Mouse (Mus musculus): ENCODE data around the gene Ift122.
"Not testable (repeated sequence)": the region's sequence is repeated elsewhere in the genome, so short reads cannot be mapped to it uniquely, and the experiment has no call there.

The Ift122 gene

GRCm38 (mm10) chr6:115853091-115853813, at the start of gene Ift122, which contains the start of gene Mbd4:
TSS of gene Ift122 (plus strand) at chr6:115853470.
TSS of gene Mbd4 (minus strand) at chr6:115853371.
- DNase-seq: peak; percentile 99

- DNase-seq: peak; percentile 74
These were observed 49.5 kb upstream of the Ift122 start for GRCm38 (mm10) chr6:115803541-115804382.

DNA sequence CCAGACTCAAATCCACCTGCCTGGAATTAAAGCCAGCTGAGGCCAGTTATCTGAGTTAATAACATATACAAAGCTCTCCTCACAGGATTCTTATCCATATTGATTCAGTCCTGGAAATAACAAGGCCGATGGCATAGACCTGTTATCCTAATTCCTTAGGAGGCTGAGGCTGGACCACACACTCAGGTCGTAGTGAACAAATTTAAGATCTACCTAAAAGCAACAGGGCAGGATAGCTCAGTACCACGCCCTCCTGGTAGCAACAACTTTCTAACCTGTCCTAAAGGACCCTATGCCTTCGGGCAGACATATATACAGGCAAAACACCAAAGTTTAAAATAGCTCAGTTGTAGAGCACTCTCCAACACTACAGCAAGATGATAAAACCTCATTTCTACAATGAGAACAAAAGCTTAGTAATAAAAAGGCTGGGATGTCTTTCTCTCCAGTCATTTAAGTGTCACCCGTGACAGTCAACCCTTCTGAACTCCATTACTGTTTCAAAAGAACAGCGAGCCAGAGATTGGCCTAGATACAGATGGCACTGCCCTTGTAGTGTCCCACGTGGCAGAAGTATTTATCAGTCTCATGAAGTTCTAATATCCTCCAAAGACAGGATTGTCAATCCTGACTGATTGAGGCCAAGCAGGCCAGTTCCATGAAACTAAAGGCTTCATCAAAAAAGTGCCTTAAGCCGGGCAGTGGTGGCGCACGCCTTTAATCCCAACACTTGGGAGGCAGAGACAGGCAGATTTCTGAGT, 48.7 kb upstream of the Ift122 start:
- DNase-seq: no peak

GRCm38 (mm10) chr6:115807464-115808195, 45.6 kb upstream of the Ift122 start:
- no peak for DNase-seq

DNA sequence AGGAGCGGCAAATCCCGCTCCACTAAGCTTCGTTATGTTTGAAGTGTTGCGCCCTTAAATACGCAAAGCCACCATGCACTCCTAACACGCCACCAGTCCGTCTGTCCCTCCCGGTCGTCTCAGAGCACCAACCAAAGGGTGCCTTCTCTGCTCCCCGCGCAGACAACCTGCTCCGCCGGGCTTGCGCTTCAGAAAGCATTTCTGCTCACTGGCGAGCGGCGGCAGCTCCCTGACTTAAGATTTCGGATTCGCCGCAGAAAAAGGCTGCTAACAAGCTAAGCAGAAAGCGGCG, 45.1 kb upstream of the Ift122 start:
- peak; percentile 43 for DNase-seq

GRCm38 (mm10) chr6:115808488-115809231, 44.6 kb upstream of the Ift122 start, which contains the start of gene Rpl32:
TSS of gene Rpl32 (minus strand) at chr6:115808747.
- peak; percentile 86 for DNase-seq

DNA sequence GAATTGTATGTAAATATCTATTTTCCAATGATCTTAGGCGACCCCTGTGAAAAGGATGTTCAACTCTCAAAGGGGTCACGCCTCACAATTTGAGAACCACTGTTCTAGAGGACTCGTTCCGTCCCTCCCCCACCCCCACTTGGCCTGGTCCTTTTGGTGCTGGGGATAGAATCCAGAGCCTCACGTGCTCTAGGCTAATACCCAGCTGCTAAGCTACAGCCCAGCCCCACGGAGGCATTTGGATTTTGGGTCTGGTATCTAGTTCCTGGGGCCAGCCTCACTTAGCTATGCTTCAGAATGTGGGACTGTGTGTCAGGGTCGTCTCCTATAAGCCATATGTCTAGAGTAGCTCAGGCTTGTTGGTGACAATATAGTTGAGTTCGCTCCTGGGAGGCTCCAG, 41.7 kb upstream of the Ift122 start:
- no peak for DNase-seq

- DNase-seq: no peak
These were observed 39.2 kb upstream of the Ift122 start for GRCm38 (mm10) chr6:115814104-115814503.

GRCm38 (mm10) chr6:115815041-115815440, 38.2 kb upstream of the Ift122 start:
- DNase-seq: no peak

- no peak for DNase-seq
These were observed 35.1 kb upstream of the Ift122 start for GRCm38 (mm10) chr6:115818129-115818528.

GRCm38 (mm10) chr6:115821216-115821993, 31.9 kb upstream of the Ift122 start:
- DNase-seq: no peak

- DNase-seq: not testable (repeated sequence)
These were observed 29.3 kb upstream of the Ift122 start for GRCm38 (mm10) chr6:115823850-115824464.

DNA sequence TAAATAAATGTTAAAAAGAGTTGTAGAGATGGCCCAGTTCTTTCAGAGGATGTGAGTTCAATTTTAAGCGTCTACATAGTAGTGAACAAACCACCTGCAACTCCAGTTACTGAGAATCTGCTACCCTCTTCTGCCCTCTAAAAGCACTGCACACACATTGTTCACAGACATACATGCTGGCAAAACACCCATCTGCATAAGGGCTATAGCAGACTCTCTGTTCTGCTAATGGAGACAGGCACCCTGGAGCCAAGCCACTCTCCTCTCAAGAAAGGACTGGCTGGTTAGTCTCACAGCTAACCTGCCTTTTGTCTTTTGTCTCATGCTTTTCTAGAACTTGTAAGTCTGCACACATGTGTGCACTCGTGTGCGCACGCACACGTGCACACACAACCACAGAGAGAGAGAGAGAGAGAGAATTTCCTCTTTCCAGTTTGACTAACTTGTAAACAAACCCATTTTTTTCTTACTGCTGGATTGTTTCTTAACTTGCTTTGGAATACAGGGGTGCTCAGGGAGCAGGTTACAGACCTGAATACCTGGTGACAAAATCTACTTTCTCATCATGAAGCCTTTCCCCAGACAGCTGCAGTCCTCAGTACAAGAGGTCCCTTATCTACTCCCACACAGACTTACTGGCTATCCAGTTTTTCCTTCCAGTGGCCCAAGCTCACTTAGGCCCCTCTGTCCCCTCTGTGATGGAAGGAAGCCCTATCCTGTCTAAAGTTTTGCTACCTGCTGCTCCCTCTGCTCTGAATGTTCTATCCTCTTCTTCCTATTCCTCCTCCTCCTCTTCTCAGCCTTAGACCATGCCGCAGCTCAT, 22.3 kb upstream of the Ift122 start:
- no peak for DNase-seq

DNA sequence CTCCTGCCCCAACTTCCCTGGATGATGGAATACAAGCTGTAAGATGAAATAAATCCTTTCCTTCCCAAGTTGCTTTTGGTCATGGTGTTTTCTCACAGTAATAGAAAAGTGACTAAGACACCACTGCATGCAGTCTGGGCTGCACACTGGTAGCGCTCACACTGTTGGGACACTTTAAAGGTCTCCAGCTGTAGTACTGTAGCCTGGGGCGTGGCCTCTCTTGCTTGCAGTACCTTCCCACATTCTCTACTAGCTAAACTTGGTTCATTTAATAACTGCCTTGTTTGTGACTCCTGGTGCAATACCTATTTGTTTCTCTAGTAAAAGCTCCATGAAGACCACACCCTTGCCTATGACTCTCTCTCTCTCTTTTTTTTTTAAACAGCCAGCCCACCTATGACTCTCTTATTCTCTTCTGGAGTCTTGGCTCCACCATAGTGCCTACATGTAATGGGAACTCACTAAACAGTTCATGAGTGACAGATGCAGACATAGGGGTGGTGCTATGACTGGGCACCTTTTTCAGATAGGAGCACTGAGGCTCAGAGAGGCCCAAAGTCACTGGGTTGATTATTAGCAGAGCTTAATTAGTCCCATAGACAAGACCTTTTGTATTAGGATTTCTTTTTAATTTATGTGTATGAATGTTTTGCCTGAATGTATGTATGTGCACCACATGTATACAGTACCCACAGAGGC, 21.0 kb upstream of the Ift122 start:
- no peak for DNase-seq

- DNase-seq: no peak
These were observed 19.4 kb upstream of the Ift122 start for GRCm38 (mm10) chr6:115833861-115834260.

- DNase-seq: peak; percentile 85
These were observed 15.1 kb upstream of the Ift122 start, which contains the start of gene Efcab12 for GRCm38 (mm10) chr6:115838161-115838597. TSS of gene Efcab12 (minus strand) at chr6:115838412.

DNA sequence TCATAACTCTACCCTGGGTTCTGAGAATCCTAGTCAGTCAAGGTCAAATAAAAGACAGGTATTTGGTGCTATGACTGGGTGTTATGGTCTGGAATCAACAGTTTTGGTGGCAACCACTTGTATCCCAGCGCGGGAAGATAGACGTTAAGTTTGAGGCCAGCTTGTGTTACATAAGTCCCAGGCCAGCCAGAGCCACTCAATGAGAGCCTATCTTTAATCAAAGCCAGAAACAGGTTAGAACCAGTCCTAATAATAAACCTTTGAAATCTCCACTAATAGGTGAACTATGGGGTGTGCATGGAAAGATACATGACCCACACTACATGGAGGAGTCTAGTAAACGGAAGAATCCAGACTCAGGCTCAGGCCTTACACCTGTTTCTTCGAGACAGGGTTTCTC, 14.5 kb upstream of the Ift122 start:
- no peak for DNase-seq

DNA sequence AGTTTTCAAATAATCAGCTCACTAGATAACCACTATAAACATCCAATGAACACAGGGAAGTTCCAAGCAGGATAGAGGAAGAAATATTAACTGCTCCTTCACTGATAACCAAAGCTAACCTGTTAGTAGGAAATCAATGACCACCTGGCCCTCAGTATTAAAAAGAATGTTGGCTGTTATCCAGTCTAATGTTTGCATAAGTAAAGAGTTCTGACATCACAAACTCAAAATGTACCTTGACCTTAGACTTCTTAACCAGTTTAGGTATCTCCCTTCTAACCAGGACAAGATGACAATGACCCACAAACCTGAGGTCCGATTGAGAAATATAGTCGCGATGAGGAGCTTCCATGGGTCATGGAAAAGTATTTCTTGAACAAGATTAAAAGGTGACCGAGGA, 8.3 kb upstream of the Ift122 start:
- DNase-seq: no peak

Measured in cerebellum, adult 9-11 months (tissue).